Mouse (Mus musculus) megakaryocyte-erythroid progenitor cell, adult 5-6 weeks (primary cell): ENCODE measurements around the gene Asf1a. TPM values are rescaled to one million over a fixed set of nuclear protein-coding genes. Genes with fewer than 3 reads are reported as not detected.
"Not testable (repeated sequence)": the region's sequence is repeated elsewhere in the genome, so short reads cannot be mapped to it uniquely, and the experiment has no call there.

Experiments used
- ATAC-seq: replicated peaks from 2 replicates; pipeline ENCODE4 v1.8.0; 2016; ENCODE audit warnings: mild to moderate bottlenecking, inconsistent platforms; ENCODE audit not compliant: severe bottlenecking, poor library complexity, low FRiP score, low TSS enrichment
- total RNA-seq, 2 experiments: library from RNA; stranded (forward) in 1 of 2; stranded (reverse) in 1 of 2; fragments of 200-1000, 215-1000 nt in 1 of 2; fragments of >200 nt in 1 of 2; fragmentation: Nextera tagmentation in 1 of 2; gene quantifications; 2 replicates each; pipeline ENCODE4 v1.2.3; 2014 to 2017

The Asf1a gene
- 118 and 119 TPM in 2 replicates for total RNA-seq (2014; fragmentation: Nextera tagmentation)
- total RNA-seq (2017) = 67.6 and 127 TPM in 2 replicates

DNA sequence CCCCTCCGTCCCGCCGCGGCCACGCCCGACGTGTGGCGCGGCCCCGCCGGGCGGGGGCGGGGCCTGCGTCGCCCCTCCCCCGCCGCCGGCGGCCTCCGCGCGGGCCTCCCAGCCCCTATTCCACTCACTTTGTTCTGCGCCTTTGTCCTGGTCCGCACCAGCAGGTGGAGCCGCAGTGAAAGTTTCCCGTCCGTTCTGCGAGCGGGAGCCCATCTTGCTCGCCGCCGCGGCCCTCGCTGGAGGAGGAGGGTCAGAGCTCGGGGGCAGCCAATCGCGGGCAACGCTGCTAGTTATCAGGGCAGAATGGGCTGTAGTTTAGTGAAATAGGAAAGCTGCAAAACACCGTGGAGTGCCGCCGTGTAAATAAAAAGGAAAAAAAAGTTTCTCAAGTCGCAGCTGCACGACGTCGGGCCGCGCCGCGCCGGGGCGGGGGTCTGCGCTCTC is at the start of gene Asf1a:
TSS of gene Asf1a (plus strand) at position 81 of the 444 bp plus-strand sequence.
- ATAC-seq = peak; percentile 91

DNA sequence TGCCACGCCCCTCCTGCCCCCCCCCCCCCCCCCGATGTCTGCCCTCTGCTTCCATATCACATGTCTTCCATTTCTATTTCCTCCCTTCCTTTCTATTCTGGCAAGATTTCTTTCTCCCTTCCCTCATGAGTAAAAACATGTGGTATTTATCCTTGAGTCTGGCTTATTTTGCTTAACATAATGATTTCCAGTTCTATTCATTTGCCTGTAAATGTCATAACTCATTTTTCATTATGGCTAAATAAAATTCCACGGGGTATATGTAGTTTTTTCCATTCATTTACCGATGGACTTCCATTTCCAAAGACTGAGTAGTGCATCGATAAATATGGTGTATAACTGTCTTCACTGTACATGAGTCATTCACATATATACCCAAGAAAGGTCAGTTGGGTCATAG is 34.6 kb upstream of the Asf1a start:
- ATAC-seq = no peak

DNA sequence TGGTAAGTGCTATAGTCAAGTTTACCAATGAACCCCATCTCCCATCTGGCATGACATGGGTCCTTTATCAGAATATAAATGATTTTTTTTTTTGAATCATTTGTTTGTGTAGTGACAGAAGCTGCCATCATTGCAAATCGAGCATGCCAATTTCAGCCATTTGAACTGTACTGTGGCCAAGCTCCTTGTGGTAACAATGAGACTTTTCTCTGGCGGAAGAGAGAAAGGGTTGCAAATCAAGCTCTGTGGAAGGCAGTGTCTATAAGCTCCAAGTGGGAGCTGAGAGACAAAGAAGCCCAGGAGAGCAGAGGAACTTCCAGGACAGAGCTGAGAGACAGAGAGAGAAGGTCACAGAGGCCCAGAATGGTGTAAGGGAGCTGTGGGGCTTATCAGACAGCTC is 31.0 kb upstream of the Asf1a start:
- no peak for ATAC-seq

DNA sequence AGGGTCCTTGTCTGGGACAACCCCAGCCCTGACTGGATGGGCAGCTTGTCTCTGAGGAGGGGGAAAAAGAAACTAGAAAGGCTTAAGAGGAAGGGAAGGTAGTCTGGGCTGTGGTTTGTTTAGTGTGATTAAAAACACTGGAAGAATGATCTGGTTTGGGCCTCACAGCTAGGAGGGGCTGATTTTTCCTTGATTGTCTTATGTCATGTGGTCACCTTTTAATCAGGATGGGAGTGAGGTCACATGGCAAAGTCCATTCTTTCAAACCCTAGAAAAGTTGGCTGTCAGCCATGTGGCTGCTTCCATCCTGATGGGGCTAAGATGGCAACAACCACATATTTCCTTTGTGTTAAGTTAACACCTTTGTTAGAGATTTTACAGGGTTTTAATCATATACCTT is 28.0 kb upstream of the Asf1a start:
- no peak for ATAC-seq

DNA sequence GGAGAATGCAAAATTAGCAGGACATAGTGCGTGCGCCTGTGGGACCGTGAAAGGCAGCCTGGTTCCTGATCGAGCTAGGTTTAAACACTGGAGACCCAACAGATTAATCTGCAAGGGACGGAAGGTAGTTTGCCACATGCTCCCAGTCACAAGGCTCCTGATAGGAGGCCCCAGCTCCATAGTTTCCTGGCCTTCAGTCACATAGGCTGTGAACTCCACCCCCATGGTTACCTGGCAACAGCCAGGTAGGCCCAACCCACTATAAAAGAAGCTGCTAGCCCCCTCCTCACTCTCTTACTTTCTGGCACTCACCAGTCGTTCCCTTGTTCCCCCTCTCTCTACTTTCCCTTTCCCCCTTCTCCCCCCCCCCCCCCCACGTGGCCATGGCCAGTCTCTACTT is 16.4 kb upstream of the Asf1a start:
- ATAC-seq = peak; percentile 64

DNA sequence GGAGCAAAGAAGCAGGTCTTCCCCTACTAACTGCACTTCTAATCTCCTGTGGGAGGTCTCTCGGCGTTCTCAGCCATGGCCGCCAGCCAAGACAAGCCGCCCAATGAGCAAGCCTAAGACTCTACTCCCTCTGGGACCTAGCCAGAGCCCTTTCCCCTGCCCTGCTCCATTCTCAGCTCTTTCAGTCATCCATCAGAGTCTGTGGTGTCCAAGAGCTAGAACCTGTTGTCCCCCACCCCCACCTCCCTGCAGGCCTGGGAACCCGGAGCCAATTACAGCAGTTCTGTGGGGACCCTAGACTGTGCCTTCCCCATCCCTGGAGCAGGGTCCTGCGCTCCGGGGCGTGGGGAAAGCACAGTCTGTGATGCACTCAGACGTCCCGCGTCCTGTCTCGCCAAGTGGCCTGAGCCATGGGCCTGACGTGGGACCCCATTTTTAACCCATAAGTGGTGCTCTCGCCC is 15.9 kb upstream of the Asf1a start:
- peak; percentile 98 for ATAC-seq

DNA sequence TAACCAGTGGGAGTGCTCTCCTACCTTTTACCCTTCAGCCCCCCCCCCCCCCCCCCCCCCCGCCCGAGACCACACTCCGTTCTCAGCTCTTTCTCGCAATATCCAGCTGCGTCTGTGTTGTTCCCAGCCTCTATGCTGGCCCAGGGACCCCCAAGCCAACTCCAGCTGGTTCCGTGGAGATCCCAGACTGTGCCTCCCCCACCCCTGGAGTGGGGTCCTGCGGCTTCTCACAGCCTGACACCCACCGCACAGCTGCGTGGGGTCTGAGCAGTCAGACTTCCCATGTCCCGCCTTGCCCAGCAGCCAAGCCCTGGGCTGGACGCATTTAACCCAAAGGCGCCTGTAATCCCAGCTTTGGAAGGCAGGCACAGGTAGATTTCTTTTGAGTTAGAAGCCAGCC is 15.5 kb upstream of the Asf1a start:
- ATAC-seq = no peak

DNA sequence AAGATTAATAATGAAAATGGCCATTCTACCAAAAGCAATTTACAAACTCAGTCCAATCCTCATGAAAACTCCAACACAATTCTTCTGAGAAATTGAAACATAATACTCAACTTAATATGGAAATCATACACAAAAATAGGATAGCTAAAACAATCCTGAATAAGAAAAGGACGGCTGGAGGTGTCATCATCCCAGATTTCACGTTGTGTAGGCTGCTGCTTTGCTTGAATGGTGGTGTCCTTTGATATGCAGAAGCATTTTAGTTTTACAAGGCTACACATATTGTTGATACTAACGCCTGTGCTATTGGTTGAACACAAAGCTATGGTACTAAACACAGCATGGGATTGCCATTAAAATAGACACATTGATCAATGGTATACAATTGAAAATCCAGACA is 10.8 kb upstream of the Asf1a start:
- ATAC-seq = no peak

DNA sequence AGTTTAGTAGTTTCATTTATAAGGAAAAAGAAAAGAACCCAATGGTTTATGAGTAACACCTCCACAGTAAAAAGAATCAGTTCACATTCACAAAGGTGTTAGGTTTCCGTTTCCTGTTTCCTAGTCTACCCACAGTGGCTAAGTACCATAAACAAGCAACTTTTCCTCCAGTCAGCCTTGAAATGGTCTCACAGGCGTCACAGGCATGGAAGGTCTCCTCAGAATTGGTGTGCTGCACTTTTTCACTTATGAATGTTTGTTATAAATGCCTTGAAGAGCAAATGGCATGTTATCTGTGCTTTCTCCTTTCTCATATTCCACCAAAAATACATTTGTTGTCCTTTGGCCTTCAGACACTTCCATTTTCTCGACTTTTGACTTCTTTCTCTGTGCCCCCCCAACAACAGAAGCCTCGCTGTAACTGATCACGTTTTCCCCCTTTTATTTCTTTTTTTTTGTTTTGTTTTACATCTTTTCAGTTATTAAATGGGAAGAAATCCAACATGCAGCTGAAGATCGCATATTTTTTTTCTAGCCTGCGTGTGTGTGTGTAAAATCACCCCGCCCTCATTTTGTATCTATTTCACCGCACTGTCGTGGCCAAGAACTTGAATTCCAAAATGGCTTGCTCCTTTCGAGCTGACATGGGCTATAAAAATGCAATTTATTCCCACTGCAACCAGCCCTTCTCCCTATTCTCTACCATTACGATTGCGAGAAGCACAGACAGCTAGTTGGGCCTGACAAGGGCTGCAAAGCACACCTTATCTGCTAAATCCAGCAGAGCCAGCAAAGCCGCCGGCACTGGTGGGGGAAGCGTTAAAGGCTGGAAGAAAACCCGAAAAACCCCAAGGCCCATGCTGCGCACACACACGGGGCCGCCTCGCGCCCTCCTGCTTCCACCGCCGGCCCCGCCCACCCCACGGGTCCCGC is 547 bp upstream of the Asf1a start:
- ATAC-seq = peak; percentile 69

DNA sequence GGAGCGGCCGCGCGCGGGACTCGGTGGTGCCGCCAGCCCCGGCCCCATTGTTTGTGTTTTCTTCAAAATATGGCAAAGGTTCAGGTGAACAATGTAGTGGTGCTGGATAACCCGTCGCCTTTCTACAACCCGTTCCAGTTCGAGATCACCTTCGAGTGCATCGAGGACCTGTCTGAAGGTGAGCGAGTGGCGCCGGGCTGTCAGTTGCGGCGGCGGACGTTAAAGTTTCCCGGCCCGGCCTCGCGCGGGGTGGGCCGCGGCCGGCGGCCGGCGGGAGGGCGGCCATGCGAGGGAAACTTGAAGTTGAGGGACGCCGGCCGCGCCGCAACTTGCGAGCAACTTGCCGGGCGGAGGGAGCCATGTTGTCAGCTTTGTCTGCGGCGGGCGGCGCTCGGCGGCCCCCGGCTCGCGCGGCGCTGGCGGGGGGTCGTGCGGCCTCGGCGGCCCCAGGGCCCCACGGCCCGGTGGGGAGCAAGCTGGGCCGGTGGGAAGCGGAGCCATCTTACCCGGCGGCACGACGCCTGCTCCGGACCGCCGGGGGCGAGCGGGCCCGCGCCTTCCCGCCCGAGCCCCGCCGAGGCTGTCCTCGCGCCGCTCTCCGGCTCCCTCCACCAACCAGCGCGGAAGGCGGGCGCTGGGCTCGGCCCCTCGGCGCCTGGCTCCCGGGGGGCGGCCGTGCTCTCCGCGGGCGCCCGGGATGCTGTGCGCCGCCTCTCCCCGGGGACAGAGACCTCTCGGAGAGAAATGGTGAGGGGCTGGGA is 744 bp downstream of the Asf1a start:
- ATAC-seq = no peak

DNA sequence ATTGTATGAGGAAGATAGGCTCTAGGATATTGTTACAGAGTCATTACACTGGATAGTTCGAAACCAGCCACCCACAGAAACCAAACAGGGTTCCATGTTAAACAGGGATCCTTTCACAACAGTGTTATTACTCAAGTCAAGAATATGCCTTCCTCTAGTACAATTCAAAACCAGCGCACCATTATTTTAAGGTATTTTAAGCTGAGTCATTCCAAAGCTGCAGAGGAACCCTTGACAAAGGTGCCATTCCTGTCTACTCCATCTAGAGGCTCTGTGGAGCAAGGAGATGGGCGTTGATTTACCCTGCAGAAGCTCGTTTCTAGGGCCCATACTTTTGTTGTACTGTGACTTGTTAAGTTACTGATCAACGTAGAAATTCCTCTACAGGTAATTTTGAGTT is 2.3 kb downstream of the Asf1a start:
- peak; percentile 67 for ATAC-seq

DNA sequence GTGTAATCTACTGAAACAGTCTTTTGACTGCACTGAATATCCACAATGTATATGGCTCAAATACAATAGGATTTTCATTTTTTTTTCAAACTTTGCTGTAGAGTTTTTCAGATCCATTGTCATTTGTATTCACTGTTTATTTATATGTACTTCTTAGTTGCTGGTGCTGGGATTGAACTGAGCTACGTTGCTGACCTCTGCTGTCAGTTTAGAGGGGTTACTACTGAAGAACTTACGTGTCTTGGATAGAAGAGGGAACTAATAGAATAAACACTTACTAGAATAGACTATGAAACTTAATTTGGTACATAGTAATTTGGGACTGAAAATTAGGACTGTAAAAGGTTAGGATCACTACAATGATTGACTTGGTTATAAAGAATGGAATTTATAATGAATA is 8.8 kb downstream of the Asf1a start:
- no peak for ATAC-seq

DNA sequence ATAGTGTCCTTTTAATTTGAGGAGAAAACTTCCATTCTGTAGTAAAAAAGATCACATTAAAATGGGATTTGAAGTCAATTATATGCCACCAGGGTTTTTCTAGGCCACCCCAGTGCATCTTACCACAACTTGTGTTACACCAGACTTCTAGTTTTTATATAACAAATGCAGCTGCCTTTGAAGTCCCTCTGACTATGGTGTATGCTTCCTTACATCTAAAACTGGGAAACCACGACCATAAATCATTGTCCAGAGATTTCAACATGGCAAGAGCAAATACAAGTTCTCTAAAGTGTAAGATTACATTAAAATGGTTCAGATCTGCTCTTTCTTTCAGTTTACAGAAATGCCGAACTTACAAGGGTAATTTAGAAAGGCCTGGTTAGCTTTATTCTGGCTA is 11.7 kb downstream of the Asf1a start:
- no peak for ATAC-seq

DNA sequence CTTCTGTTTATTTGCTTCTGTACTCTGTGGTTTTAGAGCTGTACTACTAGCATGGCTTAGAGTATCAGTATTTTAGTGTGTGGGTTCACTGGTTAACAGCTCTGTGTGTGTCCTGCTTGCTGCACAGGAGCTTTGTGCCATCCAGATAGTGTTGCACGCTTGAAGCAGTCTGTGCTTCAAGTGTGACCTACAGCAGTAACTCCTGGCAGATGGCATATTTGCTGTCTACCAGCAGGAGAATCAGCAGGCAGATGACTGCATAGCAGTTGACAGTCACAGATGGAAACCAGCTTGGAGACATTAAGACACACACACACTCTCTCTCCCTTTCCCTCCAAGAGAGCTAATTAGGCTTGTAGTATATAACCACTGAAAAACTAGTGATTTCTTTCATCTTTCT is 15.6 kb downstream of the Asf1a start:
- ATAC-seq = no peak

DNA sequence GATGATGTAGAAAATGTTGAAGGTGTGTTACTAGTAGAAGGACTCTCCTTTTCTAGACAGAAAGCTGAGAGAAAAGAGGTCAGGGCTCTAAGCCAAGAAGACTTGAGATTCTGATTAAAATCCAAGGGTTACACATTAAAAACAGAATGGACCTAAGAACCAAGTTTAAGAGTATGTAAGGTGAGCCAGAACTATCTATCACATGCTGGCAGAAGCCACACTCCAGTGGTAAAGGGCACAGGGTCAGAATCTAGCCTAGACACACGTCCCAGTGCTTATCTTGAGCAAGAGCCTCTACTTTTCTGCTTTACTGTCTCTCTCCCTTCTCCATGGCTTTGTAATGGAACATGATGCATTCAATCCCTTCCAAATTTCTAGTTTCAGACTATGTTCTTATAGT is 17.4 kb downstream of the Asf1a start:
- peak; percentile 61 for ATAC-seq

DNA sequence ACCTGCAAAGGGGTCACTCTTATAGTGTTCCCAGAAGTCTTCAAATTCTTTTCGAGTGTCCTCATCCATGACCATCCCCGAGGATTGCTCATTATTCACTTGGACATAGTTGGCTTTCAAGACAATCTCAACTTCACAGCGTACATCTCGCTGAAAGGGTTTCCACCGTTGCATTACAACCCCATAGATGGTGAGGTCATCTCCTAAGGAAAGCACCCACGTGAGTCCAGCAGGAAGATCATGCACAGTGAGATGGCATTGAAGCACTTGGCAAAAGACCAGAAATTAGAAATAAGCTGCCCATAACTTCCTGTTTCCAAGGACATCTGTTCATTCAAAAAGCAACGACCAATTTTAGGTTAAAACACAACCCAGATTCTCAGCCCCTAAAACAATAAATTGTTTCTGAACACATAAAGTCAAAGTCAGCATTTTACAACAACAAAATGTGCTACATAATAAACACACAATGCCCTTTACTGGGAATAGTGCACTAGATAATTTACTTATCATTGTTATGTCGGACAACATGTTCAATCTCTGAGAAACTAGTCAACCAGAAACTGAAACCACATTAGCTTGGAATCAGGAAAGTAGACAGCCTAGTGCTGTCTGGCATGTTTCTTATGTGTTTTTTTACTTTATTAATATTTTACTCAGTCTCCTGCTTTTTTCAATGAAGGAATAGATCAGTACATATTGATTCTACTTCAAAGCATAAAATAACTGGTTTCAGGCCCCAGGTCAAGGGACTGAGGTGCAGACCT is 19.5 kb downstream of the Asf1a start:
- no peak for ATAC-seq

DNA sequence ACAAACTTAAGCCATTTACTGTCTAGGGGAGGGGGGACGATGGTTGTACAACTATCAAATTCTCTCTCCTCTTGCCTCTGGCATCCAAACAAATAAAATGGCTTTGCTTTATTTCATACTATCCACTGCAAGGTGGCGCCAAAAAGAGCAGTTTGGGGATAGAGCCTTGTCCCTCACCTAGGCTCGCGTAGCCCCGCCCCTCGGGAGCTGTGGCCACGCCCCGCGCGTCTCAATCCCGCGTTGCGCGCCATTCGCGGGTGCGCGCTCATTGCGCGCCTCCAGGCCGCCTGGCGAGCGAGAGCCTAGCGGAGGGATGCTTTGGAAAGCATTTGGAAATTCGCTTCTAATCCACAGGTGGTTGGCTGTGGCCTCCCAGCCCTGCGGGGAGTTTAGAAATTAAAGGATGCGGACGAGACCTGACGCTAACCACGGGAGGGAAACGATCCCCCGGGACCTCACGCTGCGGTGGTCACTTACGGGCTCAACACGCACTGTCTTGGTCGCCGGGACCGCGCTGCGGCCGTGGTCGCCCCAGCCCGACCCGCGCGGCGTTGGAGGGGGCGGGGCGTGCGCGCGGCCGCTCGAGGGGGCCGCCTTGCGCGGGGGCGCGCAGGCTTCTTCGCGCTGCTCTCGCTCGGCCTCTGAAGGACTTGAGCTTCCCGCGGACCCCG is 32.8 kb downstream of the Asf1a start:
- peak; percentile 80 for ATAC-seq

DNA sequence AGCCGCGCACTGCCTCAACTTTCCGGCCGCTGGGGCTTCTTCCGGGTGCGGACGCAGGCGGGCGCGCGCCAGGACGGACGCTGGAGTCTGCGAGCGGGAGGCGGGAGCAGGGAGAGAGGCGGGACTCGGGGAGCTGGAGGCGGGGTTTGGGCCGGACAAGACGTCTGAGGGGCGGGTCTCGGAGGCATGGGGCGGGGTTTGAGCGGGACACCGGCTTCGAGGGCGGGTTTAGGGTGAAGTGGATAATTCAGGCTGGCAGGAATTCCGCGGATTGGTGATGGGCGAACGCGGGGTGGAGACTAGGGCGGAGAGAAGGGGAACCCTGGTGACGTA is 33.3 kb downstream of the Asf1a start:
- peak; percentile 97 for ATAC-seq

DNA sequence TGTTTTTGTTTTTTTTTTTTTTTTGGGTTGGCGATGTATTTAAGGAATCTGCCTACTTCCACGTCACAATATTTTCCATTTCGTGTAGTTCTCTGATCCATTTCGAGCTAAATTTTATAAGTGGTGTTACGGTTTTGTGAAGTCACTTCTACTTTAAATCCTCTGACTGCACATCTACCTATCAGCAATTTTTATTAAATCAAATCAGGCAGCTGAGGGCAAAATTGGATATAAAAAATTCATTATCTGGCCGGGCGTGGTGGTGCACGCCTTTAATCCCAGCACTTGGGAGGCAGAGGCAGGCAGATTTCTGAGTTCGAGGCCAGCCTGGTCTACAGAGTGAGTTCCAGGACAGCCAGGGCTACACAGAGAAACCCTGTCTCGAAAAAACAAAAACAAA is 33.8 kb downstream of the Asf1a start, which contains the start of gene Mcm9:
TSS of gene Mcm9 (minus strand) at position 101 of the 400 bp plus-strand sequence.
- ATAC-seq = not testable (repeated sequence)
